Mouse (Mus musculus) hindbrain, embryonic 12.5 days (tissue): Measurements from ENCODE around the gene Ebf4. TPM values are rescaled to one million over a fixed set of nuclear protein-coding genes. Genes with fewer than 3 reads are reported as not detected.
A peak's percentile ranks its signal among the peaks of the same experiment; 100 is the strongest.

ENCODE experiments used
- ATAC-seq: fragments of 200-750 bp; cut with Nextera tagmentation; 2 replicates; pipeline ENCODE4 v1.8.0; 2017; ENCODE audit warnings: moderate TSS enrichment; ENCODE audit not compliant: low FRiP score
- H3K27ac ChIP-seq: fragments of 300-500 bp; sonication (generic); 2 replicates; pipeline ENCODE4 v1.5.1; 2016; ENCODE audit warnings: mild to moderate bottlenecking
- H3K27me3 ChIP-seq: fragments of 300-500 bp; sonication (generic); 2 replicates; pipeline ENCODE4 v1.6.1; 2016; ENCODE audit warnings: mild to moderate bottlenecking
- H3K36me3 ChIP-seq: fragments of 300-500 bp; sonication (generic); 2 replicates; pipeline ENCODE4 v1.6.1; 2016; ENCODE audit warnings: mild to moderate bottlenecking
- H3K4me1 ChIP-seq: fragments of 300-500 bp; sonication (generic); 2 replicates; pipeline ENCODE4 v1.6.1; 2016
- H3K4me2 ChIP-seq: fragments of 300-500 bp; sonication (generic); replicated peaks from 2 replicates; pipeline ENCODE4 v1.6.1; 2016; ENCODE audit warnings: mild to moderate bottlenecking
- H3K4me3 ChIP-seq: fragments of 300-500 bp; sonication (generic); 2 replicates; pipeline ENCODE4 v1.5.1; 2016; ENCODE audit warnings: mild to moderate bottlenecking
- H3K9ac ChIP-seq: fragments of 300-500 bp; sonication (generic); 2 replicates; pipeline ENCODE4 v1.6.1; 2016; ENCODE audit warnings: mild to moderate bottlenecking, moderate library complexity
- H3K9me3 ChIP-seq: fragments of 300-500 bp; sonication (generic); replicated peaks from 2 replicates; pipeline ENCODE4 v1.6.1; 2016; ENCODE audit warnings: mild to moderate bottlenecking
- WGBS: fragments of 180-500 bp; shearing (Covaris S2); methylation state at CpG from one replicate; pipeline ENCODE4 v1.1.7; 2016; 5-methylcytosine and 5-hydroxymethylcytosine counted together
- polyA plus RNA-seq: library from polyadenylated mRNA; unstranded; fragments of >200 nt; fragmentation: Nextera tagmentation; extraction: Ambion mirVana; gene quantifications from 2 replicates; pipeline ENCODE4 v1.2.1, GENCODE M21; 2016

The Ebf4 gene
- polyA plus RNA-seq, 1 experiment from 2014 or later, result 3.4 TPM

DNA sequence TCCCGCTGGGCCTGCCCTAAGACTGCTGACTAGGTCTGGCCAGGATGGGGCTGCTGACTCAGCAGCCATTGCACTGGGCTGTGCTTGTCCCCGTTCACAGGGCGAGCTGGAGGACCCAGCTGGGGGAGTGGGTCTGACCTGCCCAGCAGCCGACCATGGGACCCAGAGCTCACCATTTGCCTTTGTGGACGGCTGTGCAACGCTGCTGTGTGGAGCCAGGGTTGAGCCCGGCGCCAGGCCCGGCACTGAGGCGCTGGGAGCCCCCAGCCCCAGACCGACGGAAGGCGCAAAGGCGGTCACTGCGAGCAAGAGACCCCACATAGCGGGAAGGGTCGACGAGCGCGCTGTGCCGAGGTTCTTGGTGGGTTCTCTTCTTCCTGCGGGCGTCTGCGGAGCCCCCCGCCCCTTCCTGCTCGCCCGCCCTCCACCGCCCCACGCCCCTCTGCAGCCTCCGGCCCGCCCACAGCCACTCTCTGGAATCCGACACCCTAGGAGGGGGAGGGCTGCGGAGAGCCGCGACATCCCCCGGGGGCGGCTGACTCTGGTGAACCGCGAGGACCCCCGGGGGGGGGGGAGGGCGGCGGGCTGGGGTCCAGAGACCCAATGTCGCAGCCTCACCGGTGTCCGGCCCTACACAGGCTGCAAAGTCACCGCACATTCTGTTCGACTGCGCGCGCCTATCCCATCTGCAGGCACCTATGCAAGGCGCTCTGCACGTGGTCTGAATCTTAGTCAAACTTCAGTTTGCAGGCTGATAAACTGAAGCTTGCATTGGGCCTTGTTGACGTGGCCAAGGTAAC, 102.4 kb downstream of the Ebf4 start, which contains the start of gene Cpxm1:
TSS of gene Cpxm1 (minus strand) at position 389 of the 800 bp plus-strand sequence.
- peak within 1 kb of the TSS; percentile 25 for H3K27ac ChIP-seq
- H3K27me3 ChIP-seq, result peaks cover 15% of the 10 kb centered on the region
- peak within 1 kb of the TSS; percentile 71 for H3K9ac ChIP-seq
- H3K36me3 ChIP-seq, result peaks cover 27% of the 10 kb centered on the region; the same call in 1 of the 2 replicates
- WGBS, result 1% methylated on average over 36 of the region's 53 CpGs
- peaks cover 24% of the 10 kb centered on the region for H3K4me1 ChIP-seq
- peak; percentile 86 for ATAC-seq
- peak within 1 kb of the TSS; percentile 95 for H3K4me2 ChIP-seq
- peak within 1 kb of the TSS; percentile 55 for H3K4me3 ChIP-seq
- no peaks in the 10 kb centered on the region for H3K9me3 ChIP-seq

DNA sequence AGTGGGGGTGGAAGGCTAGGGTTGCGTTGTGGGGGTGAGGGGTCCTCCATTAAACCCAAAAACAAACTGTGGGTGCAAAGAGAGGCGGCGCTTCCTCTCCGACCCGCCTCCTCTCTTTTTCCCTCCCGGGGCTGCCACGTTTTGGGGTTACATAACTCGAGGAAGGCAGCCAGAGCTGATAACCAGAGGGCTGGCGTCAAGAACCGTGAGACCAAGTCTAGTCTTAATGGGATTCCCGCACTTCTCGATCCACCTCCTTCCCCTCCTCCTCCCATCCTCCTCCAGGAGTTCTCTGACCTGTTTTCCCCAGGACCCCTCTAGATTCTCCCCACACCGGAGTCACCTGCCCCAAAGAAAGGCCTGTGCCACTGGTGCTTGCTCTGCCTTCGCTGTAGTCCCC, 103.1 kb downstream of the Ebf4 start:
- Histone ChIP-seq H3K9me3 (no peaks in the 10 kb centered on the region), H3K36me3 (peaks cover 20% of the 10 kb centered on the region; the same call in 1 of the 2 replicates), H3K27me3 (peaks cover 15% of the 10 kb centered on the region), H3K27ac (no peak overlapping the region), H3K9ac (peak overlapping the region; percentile 71; the same call in 1 of the 2 replicates), H3K4me3 (peak overlapping the region; percentile 55), H3K4me1 (peaks cover 24% of the 10 kb centered on the region), H3K4me2 (peak overlapping the region; percentile 95)
- WGBS, result 10% methylated on average over 14 of the region's 14 CpGs
- no peak for ATAC-seq

DNA sequence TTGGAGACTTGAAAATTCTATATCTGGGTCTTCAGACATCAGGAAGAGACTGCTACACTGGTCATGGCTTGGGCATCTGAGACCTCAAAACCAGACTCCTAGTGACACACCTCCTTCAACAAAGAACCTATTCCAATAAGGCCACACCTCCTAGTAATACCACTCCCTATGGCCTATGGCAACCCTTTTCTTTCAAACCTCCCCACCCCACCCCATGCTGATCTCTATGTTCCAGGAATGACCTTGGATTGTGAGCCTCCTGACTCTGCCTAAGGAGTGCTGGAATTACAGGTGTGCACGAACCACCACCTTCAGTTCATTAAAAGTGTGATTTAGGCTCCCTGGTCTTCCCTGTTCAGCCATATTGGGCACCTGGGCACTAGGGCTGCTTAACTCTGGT, 105.1 kb downstream of the Ebf4 start:
- no peak for ATAC-seq
- Histone ChIP-seq H3K36me3 (0 out of 2 replicates have a peak, but pooled peaks cover 1% of the 10 kb centered on the region), H3K4me3 (no peak overlapping the region), H3K9ac (no peak overlapping the region), H3K27ac (no peak overlapping the region), H3K4me2 (no peak overlapping the region), H3K27me3 (peaks cover 15% of the 10 kb centered on the region), H3K9me3 (no peaks in the 10 kb centered on the region), H3K4me1 (peaks cover 24% of the 10 kb centered on the region)
- 93% methylated on average over 1 of the region's 1 CpGs for WGBS

DNA sequence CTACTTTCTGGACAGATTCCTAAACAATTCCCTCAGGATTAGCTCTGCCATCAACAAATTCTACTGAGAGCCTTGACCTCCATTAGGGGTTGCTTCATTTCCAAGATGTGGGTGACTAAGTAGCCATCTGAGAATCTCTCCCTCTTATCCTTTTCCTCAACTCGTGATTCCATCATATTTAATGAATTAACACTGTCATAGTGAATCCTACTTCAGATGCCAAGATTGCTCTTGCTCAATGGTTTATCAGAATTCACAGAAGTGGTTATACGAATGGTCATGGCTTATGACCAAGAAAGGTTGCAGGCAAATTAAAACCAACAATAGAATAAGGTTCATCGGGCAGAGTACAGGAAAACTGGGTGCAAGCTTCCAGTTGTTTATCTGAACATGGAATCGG, 106.9 kb downstream of the Ebf4 start:
- peaks cover 15% of the 10 kb centered on the region for H3K4me1 ChIP-seq
- WGBS, result 83% methylated on average over 4 of the region's 4 CpGs
- no peak overlapping the region for H3K27ac ChIP-seq
- no peak overlapping the region for H3K4me2 ChIP-seq
- no peak overlapping the region for H3K9ac ChIP-seq
- no peaks in the 10 kb centered on the region for H3K9me3 ChIP-seq
- ATAC-seq, result no peak
- H3K36me3 ChIP-seq, result no peaks in the 10 kb centered on the region
- H3K27me3 ChIP-seq, result peaks cover 21% of the 10 kb centered on the region
- no peak overlapping the region for H3K4me3 ChIP-seq

DNA sequence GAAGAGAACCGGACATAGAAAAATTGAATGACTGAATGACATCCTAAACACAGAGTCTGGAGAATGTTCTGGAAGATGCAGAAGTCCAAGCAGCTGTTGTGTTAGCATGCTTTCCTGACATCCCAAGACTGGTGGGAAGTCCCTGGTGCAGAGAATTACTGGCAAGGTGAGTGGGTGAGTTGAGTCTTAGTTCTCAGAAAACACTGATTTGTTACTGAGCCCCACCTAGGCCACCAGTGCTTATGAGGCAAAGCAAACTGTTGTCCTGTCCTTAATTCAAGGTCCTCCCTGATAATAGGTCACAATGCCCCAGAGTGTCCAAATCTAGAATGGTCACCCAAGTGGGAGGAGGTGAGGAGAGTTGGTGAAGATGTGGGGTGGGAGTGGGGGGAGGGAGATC, 110.0 kb downstream of the Ebf4 start, which contains the start of the genes Gm28372 and 1700020A23Rik:
TSS of gene Gm28372 (plus strand) at position 301 of the 400 bp plus-strand sequence.
TSS of gene 1700020A23Rik (plus strand) at position 321 of the 400 bp plus-strand sequence.
- Histone ChIP-seq H3K27ac (no peak within 1 kb of the TSS), H3K9ac (no peak within 1 kb of the TSS), H3K4me1 (0 out of 2 replicates have a peak, but pooled peaks cover 2% of the 10 kb centered on the region), H3K36me3 (no peaks in the 10 kb centered on the region), H3K27me3 (0 out of 2 replicates have a peak, but pooled peaks cover 8% of the 10 kb centered on the region), H3K9me3 (no peaks in the 10 kb centered on the region), H3K4me2 (no peak within 1 kb of the TSS), H3K4me3 (no peak within 1 kb of the TSS)
- 97% methylated on average over 1 of the region's 1 CpGs for WGBS
- ATAC-seq, result no peak

DNA sequence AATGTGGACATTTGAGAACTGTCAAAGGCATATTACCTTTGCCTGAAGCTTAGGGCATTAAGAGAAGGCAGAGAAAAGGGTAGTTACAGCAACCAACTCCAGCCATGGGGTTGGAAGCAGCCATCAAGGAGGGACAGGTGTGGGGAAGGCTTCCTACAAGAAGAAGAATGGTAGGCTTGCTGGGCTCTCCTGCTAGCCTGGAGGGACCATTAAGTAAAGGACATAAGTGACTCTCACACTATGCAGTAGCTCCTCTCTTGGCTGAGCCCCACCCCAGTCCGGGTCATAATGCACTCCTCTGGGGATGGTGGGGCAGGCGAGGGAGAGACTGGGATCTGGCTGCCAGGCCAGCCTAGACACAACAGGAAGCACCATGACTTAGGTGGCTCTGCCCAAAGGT, 111.2 kb downstream of the Ebf4 start, which contains the start of gene Tmem239:
TSS of gene Tmem239 (plus strand) at position 301 of the 400 bp plus-strand sequence.
- 75% methylated on average over 2 of the region's 2 CpGs for WGBS
- H3K27ac ChIP-seq, result no peak within 1 kb of the TSS
- 0 out of 2 replicates have a peak, but pooled peaks cover 8% of the 10 kb centered on the region for H3K27me3 ChIP-seq
- H3K4me2 ChIP-seq, result no peak within 1 kb of the TSS
- no peaks in the 10 kb centered on the region for H3K36me3 ChIP-seq
- 0 out of 2 replicates have a peak within 1 kb of the TSS, but pooled peaks have one; percentile 8 for H3K9ac ChIP-seq
- H3K4me3 ChIP-seq, result no peak within 1 kb of the TSS
- no peaks in the 10 kb centered on the region for H3K9me3 ChIP-seq
- no peak for ATAC-seq
- H3K4me1 ChIP-seq, result 0 out of 2 replicates have a peak, but pooled peaks cover 2% of the 10 kb centered on the region

DNA sequence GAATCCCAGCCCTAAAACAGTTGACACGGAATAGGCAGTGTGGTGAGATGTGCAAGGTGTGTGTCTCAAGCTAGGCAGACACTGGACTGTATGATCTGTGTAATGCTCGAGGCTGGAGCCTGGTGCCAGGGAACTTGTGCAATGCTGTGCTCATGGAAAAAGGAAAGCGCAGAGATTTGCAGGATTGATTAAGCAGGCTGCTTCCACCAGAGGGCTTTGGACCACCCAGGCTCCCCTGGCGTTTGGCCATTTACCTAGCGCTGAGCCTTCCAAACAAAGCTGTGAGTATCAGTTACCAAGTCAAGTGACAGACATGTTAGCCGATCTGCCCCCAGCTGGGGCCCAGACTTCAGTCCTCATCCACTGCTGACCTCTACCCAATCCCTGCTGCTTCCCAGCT, 113.2 kb downstream of the Ebf4 start:
- Histone ChIP-seq H3K9me3 (no peaks in the 10 kb centered on the region), H3K4me1 (peaks cover 7% of the 10 kb centered on the region), H3K9ac (no peak overlapping the region), H3K4me3 (no peak overlapping the region), H3K36me3 (no peaks in the 10 kb centered on the region), H3K27me3 (0 out of 2 replicates have a peak, but pooled peaks cover 8% of the 10 kb centered on the region), H3K27ac (no peak overlapping the region), H3K4me2 (no peak overlapping the region)
- WGBS, result 25% methylated on average over 6 of the region's 6 CpGs
- ATAC-seq, result no peak

DNA sequence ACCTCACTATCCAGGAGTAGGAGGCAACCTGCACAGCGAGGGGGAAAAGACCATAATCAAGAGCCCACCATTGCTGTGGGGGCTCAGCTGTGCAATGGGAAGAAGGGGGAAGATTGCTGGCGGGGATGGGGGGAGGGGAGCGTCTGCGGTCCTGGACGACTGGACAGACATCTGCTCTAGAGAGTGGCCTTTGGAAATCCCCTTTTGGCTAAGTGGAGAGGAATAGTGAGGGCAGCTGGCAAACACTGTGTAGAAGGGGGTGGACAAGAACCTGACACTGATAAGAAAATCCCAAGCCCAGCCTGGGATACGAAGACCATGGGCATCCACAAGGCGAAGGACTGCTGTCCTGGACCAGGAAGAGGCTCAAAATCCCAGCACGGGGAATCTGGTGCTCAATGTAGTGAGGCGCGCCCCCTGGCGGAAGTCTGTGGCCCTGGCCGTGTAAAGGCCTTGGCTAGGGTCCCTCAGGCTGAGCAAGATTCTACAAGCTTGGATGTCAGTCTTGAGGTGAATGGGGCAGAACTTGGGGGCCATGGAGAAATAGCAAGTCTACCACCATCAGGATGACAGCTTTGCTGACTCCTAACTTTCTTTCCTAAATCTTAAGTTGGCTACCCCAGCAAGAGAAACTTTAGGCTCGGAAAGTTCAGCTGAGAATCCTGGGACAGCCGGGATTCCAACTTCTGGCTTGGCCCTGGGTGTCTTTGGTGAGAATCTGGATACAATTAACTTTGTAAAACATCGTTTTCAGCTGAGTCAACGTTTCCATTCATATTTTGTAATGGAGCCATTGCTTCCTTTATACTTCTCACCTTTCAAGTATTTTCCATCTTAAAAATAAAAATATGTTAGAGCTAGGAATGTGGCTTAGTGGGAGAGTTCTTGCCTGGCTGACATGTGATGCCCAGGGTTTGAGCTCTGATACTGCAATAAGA, 116.9 kb downstream of the Ebf4 start:
- Histone ChIP-seq H3K36me3 (no peaks in the 10 kb centered on the region), H3K27me3 (0 out of 2 replicates have a peak, but pooled peaks cover 2% of the 10 kb centered on the region), H3K27ac (no peak overlapping the region), H3K4me1 (peaks cover 7% of the 10 kb centered on the region), H3K4me2 (no peak overlapping the region; the same call in 1 of the 2 replicates), H3K4me3 (no peak overlapping the region), H3K9ac (no peak overlapping the region), H3K9me3 (no peaks in the 10 kb centered on the region)
- WGBS, result 34% methylated on average over 16 of the region's 16 CpGs
- ATAC-seq, result peak; percentile 78

DNA sequence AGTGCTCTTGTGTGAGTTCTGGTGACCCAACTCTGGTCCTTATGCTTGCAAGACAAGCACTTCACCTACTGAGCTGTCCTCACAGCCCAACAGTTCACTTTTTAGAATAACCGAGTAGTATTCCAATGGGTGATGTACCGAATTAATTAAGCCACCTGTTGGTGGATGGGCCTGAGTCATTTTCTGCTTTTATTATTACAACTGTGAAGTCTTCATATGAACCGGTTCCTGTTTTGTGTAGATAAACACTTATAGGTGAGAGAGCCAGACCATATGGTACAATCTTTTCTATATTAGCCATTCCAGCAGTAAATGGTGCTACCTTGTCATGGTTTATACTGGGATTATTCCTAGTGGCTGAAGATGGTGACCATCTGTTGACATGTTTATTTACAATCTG, 117.8 kb downstream of the Ebf4 start:
- Histone ChIP-seq H3K9ac (no peak overlapping the region), H3K36me3 (no peaks in the 10 kb centered on the region), H3K4me2 (no peak overlapping the region), H3K27ac (no peak overlapping the region), H3K27me3 (no peaks in the 10 kb centered on the region), H3K4me3 (no peak overlapping the region), H3K4me1 (peaks cover 7% of the 10 kb centered on the region), H3K9me3 (no peaks in the 10 kb centered on the region)
- ATAC-seq, result no peak
- 81% methylated on average over 3 of the region's 3 CpGs for WGBS

DNA sequence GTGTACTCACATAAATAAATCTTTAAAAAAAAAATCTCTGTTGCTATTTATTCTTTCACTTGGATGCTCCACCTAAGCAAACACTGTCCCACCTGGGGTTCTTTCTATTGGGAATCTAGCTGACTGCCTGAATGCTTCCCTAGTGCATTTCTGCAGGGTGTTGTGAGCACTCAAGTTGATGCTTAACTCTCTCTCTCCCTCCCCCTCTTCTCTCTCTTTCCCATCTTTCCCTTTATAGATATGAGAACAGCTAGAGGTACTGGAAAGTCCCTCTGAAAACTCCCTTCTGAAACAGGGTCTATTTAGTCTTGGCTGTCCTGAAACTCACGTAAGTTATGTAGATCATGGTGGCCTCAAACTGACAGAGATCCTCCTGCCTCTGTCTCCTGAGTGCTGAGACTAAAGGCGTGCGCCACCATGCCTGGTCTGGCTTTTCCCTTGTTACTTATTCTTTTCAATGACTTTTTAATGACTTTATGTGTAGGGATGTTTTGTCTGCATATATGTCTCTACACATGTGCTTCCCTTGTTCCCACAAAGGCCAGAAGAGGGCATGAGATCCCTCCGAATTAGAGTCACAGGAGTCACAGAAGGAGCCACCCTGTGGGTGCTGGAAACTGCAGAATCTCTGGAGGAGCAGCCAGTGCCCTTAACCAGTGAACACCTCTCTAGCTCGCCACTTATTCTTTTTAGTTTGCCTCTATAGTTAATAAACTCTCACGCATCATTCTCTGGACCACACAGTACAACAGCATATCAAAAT, 119.3 kb downstream of the Ebf4 start:
- WGBS, result 78% methylated on average over 6 of the region's 6 CpGs
- Histone ChIP-seq H3K9ac (no peak overlapping the region), H3K27me3 (no peaks in the 10 kb centered on the region), H3K36me3 (peaks cover 7% of the 10 kb centered on the region), H3K27ac (no peak overlapping the region), H3K4me2 (no peak overlapping the region), H3K9me3 (no peaks in the 10 kb centered on the region), H3K4me1 (peaks cover 5% of the 10 kb centered on the region), H3K4me3 (no peak overlapping the region)
- no peak for ATAC-seq
